Mouse (Mus musculus): ENCODE results near the gene Brix1. TPM values are rescaled to one million over a fixed set of nuclear protein-coding genes. Genes with fewer than 3 reads are reported as not detected.

Brix1 gene
- total and polyA plus RNA-seq, 2 experiments from 2014 or later: 9.9 to 64.8 TPM

- no peak overlapping the region for H3K4me2 ChIP-seq (ENCODE audit: low read depth)
- H3K4me1 ChIP-seq (ENCODE audit: insufficient read depth): peaks cover 6% of the 10 kb centered on the region; the same call in 1 of the 2 replicates
- H3K27me3 ChIP-seq (ENCODE audit: insufficient read depth, low read length): no peaks in the 10 kb centered on the region
- H3K9ac ChIP-seq: no peak overlapping the region
- WGBS: 94% methylated on average over 6 of the region's 6 CpGs
- DNase-seq (no peak), ATAC-seq (no peak)
- H3K36me3 ChIP-seq (ENCODE audit: insufficient read depth): no peaks in the 10 kb centered on the region; the same call in 1 of the 2 replicates
- no peak overlapping the region for H3K4me3 ChIP-seq (ENCODE audit: low read depth, low read length)
- TF ChIP-seq CTCF (IDR thresholded peaks at IDR 0.05; ENCODE audit: low read depth): no peak
- no peaks in the 10 kb centered on the region for H3K9me3 ChIP-seq (ENCODE audit: low read length)
- no peak overlapping the region for H3K27ac ChIP-seq (ENCODE audit: low read depth, low read length)
Measured at GRCm38 (mm10) chr15:10426124-10426523, 59.6 kb downstream of the Brix1 start.

Other genes with a start within 250 kb of the Brix1 start
- not detected in 2 replicates for gene Gm21973, start 160.6 kb downstream of the Brix1 start, total RNA-seq (2014; rRNA removed)
- not detected in 2 replicates for gene Gm21973, start 160.6 kb downstream of the Brix1 start, polyA plus RNA-seq (2015; fragmentation: Nextera tagmentation; extraction: Ambion mirVana)
- gene Agxt2, start 127.4 kb downstream of the Brix1 start, total RNA-seq (2014; rRNA removed): not detected in 2 replicates
- gene Agxt2, start 127.4 kb downstream of the Brix1 start, polyA plus RNA-seq (2015; fragmentation: Nextera tagmentation; extraction: Ambion mirVana): not detected in 2 replicates
- 10.5 and 13.8 TPM in 2 replicates for gene Dnajc21, start 15.4 kb downstream of the Brix1 start, total RNA-seq (2014; rRNA removed)
- gene Dnajc21, start 15.4 kb downstream of the Brix1 start, polyA plus RNA-seq (2015; fragmentation: Nextera tagmentation; extraction: Ambion mirVana): 8.1 and 10.3 TPM in 2 replicates
- 22.0 and 23.3 TPM in 2 replicates for gene Rad1, start 71 bp upstream of the Brix1 start, total RNA-seq (2014; rRNA removed)
- 15.6 and 18.7 TPM in 2 replicates for gene Rad1, start 71 bp upstream of the Brix1 start, polyA plus RNA-seq (2015; fragmentation: Nextera tagmentation; extraction: Ambion mirVana)
- gene Ttc23l, start 72.7 kb upstream of the Brix1 start, total RNA-seq (2014; rRNA removed): not detected in 2 replicates
- gene Ttc23l, start 72.7 kb upstream of the Brix1 start, polyA plus RNA-seq (2015; fragmentation: Nextera tagmentation; extraction: Ambion mirVana): not detected in 2 replicates
- gene Rai14, start 228.7 kb upstream of the Brix1 start, total RNA-seq (2014; rRNA removed): 11.7 and 12.7 TPM in 2 replicates
- gene Rai14, start 228.7 kb upstream of the Brix1 start, polyA plus RNA-seq (2015; fragmentation: Nextera tagmentation; extraction: Ambion mirVana): 5.2 and 5.5 TPM in 2 replicates